Mouse (Mus musculus): ENCODE data around the gene Zbtb11. TPM values are rescaled to one million over a fixed set of nuclear protein-coding genes. Genes with fewer than 3 reads are reported as not detected.
"Not testable (repeated sequence)": the region's sequence is repeated elsewhere in the genome, so short reads cannot be mapped to it uniquely, and the experiment has no call there.

The Zbtb11 gene
- polyA plus RNA-seq, 1 experiment from 2014 or later = 19.9 TPM

DNA sequence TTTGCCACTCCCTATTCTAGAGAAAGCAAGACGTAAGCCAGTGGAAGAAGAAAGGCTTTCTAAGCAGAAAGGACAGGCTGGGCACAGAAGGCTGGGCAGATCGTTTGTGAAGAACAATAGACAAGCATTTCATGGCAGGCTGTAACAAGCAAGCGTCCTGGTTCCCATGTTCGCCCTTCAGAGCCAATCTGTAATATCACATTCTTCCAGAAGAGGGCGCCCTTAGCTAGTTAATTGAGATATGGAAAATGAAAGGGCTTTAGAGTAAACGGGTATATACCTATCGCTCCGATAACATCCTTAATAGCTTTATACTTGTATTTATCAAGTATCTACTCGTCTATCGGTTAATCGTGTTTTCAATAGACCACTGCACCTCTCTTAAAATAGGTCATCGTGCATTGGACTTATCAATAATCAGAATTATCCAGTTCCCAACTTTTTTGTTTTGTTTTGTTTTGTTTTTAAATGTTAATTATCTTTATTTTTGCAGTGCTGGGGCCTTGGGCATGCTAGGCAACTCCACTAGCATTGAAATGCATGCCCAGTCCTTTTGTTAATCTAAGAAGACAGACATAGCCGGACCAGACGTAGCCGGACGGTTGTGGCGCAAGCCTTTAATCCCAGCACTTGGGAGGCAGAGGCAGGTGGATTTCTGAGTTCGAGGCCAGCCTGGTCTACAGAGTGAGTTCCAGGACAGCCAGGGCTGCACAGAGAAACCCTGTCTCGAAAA lies 22.6 kb upstream of the Zbtb11 start:
- H3K27ac ChIP-seq = no peak overlapping the region
- peak overlapping the region; percentile 17; the same call in 1 of the 2 replicates for H3K4me2 ChIP-seq
- H3K9me3 ChIP-seq (replicated peaks) = no peaks in the 10 kb centered on the region
- WGBS = 47% methylated on average over 19 of the region's 19 CpGs
- no peak overlapping the region for H3K4me3 ChIP-seq (replicated peaks)
- peak; percentile 33; the same call in 1 of the 2 replicates for ATAC-seq (replicated peaks; ENCODE audit: low FRiP score)
- no peak overlapping the region for H3K9ac ChIP-seq
- no peaks in the 10 kb centered on the region for H3K36me3 ChIP-seq
- H3K4me1 ChIP-seq = no peaks in the 10 kb centered on the region
- H3K27me3 ChIP-seq = no peaks in the 10 kb centered on the region

DNA sequence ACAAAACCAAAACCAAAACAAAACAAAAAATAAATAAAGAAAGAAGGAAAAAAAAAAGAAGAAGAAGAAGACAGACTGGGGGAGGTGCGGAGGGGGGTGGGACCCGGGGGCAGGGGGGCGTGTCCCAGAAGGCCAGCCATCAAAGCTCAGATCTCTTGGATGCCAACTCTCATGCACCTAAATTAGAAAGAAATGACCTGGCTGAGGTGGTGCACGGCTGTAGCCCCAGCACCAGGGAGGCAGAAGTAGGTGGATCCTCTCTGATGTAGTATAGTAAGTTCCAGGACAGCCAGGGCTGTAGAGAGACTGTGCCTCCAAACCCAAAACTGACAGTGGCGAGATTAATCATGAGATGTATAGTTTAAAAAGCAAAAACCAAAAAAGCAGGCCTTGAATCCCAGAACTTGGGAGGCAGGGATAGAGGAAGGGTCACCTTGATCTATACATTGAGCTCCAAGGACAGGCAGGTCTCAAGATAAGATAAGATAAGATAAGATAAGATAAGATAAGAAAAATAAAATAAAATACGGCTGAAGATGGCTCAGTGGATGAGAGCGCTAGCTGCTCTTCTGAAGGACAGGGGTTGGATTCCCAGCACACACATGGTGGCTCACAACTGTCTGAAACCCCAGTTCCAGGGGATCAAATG lies 21.9 kb upstream of the Zbtb11 start:
- 74% methylated on average over 7 of the region's 7 CpGs for WGBS
- no peak for ATAC-seq (replicated peaks; ENCODE audit: low FRiP score)
- H3K36me3 ChIP-seq = no peaks in the 10 kb centered on the region

DNA sequence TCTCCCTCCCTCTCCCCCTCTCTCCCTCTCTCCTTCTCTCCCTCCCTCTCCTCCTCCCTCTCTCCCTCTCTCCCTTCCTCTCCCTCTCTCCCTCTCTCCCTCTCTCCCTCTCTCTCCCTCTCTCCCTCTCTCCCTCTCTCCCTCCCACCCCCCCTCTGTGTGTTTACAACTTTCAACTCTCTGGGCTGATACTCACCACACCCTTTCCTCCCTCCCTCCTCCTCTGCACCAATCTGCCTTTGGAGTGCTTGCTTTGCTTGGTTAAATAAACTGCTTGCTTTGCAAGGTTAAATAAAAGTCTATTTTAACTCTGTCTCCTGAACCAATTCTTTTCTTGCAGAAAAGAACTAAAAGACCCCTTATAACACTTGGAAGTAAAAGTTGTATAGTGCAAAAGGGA lies 20.9 kb upstream of the Zbtb11 start:
- no peak for ATAC-seq (replicated peaks; ENCODE audit: low FRiP score)
- Histone ChIP-seq H3K4me2 (no peak overlapping the region), H3K9ac (no peak overlapping the region), H3K9me3 (replicated peaks) (no peaks in the 10 kb centered on the region), H3K27ac (no peak overlapping the region), H3K4me3 (replicated peaks) (no peak overlapping the region), H3K36me3 (no peaks in the 10 kb centered on the region), H3K27me3 (no peaks in the 10 kb centered on the region), H3K4me1 (no peaks in the 10 kb centered on the region)

More for the DNA sequence above, 21.9 kb upstream of the Zbtb11 start:
- H3K9ac ChIP-seq = no peak overlapping the region
- H3K27ac ChIP-seq = no peak overlapping the region
- H3K9me3 ChIP-seq (replicated peaks) = no peaks in the 10 kb centered on the region
- no peak overlapping the region; the same call in 1 of the 2 replicates for H3K4me2 ChIP-seq
- no peaks in the 10 kb centered on the region for H3K4me1 ChIP-seq
- H3K4me3 ChIP-seq (replicated peaks) = no peak overlapping the region
- no peaks in the 10 kb centered on the region for H3K27me3 ChIP-seq

DNA sequence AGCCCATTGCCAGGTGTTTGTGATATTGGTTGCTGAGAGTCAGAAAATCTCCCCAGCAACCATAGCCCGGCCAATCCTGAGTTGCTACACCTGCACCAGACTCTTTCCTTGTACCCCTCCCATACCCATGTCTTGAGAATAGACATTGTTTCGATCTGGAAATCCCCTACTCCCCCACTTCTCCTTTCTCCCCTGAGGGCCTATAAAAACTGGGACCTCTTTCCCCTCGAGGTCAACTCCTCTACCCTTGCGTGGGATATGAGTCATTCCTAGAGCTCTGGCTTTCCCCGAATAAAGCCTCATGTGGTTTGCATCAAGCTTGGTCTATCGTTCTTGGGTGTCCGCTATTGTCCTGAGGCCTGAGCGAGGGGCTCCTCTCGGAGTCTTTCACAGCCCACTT lies 19.5 kb upstream of the Zbtb11 start:
- H3K4me3 ChIP-seq (replicated peaks); H3K36me3 ChIP-seq; ATAC-seq (replicated peaks; ENCODE audit: low FRiP score); H3K27me3 ChIP-seq; H3K9me3 ChIP-seq (replicated peaks); H3K9ac ChIP-seq; H3K4me2 ChIP-seq; H3K4me1 ChIP-seq; H3K27ac ChIP-seq: not testable (repeated sequence)
- 92% methylated on average over 9 of the region's 9 CpGs for WGBS

DNA sequence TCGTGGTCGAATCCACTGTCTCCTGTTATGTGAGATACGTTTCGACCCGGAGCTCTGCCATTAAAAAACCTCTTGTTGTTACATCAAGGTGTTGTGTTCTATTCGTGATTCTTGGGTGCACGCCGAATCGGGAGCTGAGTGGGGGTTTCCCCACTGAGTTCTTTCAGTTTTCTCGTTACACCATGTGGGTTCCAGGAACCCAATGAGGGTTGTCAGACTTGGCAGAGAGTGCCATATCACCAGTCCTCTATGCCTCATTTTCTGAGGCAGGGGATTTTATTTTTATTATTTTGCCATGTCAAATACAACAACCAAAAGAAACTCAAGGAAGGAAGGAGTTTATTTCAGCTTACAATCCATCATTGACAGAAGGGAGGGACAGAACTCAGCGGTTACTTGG lies 10.6 kb upstream of the Zbtb11 start:
- H3K27me3 ChIP-seq; H3K9ac ChIP-seq; H3K36me3 ChIP-seq; H3K9me3 ChIP-seq (replicated peaks); ATAC-seq (replicated peaks; ENCODE audit: low FRiP score); H3K4me3 ChIP-seq (replicated peaks); H3K27ac ChIP-seq; H3K4me2 ChIP-seq; H3K4me1 ChIP-seq: not testable (repeated sequence)
- 85% methylated on average over 6 of the region's 11 CpGs for WGBS

DNA sequence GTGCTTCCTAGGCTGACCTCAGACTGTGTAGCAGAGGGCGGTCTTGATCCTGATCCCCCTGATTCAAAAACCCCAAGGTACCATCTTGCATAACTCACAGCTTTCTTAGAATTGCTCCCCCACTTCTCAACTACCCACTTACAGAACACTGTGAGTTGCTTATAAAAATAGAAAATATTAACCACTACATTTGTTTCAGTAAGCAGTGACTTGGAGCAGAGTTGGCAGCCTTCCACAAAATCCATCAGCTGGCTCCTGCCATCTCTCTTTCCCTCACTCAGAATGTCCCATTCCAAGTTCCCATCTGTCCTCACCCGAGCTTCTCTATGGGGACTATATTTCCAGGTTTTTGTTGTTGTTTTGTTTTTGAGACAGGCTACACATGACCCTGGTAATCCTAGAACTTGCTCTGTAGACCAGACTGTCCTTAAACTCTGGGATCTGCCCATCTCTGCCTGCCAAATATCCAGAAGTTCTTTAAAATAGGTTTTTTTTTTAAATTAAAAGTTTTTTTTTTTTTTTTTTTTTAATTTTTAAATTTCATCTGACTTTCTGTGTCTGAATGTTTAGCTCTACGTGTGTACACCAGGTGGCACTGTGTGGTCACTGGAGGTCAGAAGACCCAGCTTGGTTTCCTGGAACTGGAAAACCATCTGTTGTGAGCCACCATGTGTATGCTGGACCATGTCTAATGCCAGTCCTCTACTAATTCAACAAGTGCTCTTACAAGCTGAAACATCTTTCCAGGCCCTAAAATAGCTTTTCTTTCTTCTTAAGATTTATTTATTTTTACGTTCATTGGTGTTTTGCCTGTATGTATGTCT lies 9.3 kb upstream of the Zbtb11 start:
- Histone ChIP-seq H3K9me3 (replicated peaks) (no peaks in the 10 kb centered on the region), H3K4me3 (replicated peaks) (no peak overlapping the region), H3K4me2 (no peak overlapping the region), H3K27me3 (no peaks in the 10 kb centered on the region), H3K4me1 (peaks cover 18% of the 10 kb centered on the region), H3K9ac (no peak overlapping the region), H3K27ac (no peak overlapping the region), H3K36me3 (peaks cover 15% of the 10 kb centered on the region)
- ATAC-seq (replicated peaks; ENCODE audit: low FRiP score) = no peak
- WGBS = 65% methylated on average over 4 of the region's 4 CpGs

DNA sequence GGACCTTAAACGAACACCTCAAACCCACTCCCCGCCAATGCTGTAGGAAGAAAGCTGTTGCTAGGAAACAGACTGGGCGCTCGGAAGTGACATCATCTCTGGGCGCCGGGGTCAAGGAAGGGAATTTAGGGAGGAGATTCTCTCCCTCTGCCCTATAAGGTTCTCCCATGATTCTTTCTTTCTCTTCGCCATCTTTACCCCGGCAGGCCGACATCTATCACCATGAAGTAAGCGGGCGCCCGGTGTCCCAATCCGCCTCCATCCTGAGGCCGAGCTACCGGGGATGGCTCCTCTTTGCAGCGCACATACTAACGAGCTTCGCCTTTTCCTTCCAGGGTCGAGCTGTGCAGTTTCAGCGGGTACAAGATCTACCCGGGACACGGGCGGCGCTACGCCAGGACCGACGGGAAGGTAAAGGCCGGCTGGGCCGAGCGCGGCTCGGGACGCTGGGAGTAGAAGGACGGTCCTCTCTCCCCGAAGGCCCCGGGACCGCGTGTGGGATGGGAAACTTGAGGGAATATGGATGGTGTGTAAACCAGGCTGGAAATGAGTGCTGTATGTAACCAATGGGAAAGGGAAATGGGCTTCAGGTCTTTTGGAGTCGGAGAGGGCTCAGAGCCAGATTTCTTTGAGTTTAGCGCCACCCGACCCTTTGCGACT lies 7.3 kb upstream of the Zbtb11 start, which contains the start of gene Rpl24:
Rpl24 (plus strand) TSS at position 64 of the 660 bp plus-strand sequence.
- peak within 1 kb of the TSS; percentile 78 for H3K9ac ChIP-seq
- H3K27me3 ChIP-seq = no peaks in the 10 kb centered on the region
- no peaks in the 10 kb centered on the region for H3K9me3 ChIP-seq (replicated peaks)
- peaks cover 35% of the 10 kb centered on the region for H3K36me3 ChIP-seq
- ATAC-seq (replicated peaks; ENCODE audit: low FRiP score) = peak; percentile 93
- peak within 1 kb of the TSS; percentile 78 for H3K4me3 ChIP-seq (replicated peaks)
- H3K4me1 ChIP-seq = peaks cover 31% of the 10 kb centered on the region
- H3K4me2 ChIP-seq = peak within 1 kb of the TSS; percentile 83
- under 1% methylated on average over 42 of the region's 42 CpGs for WGBS
- H3K27ac ChIP-seq = peak within 1 kb of the TSS; percentile 89

DNA sequence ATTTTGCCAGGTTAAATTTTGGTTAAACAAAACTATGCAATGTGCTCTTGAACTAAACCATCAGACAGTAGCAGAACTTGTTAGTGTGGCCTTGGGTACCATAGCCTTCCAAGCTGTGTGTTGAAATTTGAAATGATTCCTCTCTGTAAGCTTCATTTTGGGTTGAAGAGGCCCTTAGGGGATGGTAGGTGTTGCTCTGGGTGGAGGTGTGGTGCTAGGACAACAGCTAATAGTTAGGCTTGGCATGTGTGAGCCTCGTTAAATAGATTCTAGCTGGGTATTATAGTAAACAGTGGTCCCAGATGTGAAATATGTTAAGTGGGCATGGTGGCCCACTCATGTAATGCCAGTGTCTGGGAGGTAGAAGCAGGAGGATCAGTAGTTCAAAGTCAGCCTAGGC lies 6.5 kb upstream of the Zbtb11 start:
- ATAC-seq (replicated peaks; ENCODE audit: low FRiP score) = no peak
- no peaks in the 10 kb centered on the region for H3K9me3 ChIP-seq (replicated peaks)
- peaks cover 44% of the 10 kb centered on the region for H3K36me3 ChIP-seq
- peak overlapping the region; percentile 83 for H3K4me2 ChIP-seq
- H3K4me1 ChIP-seq = peaks cover 38% of the 10 kb centered on the region
- no peaks in the 10 kb centered on the region for H3K27me3 ChIP-seq
- peak overlapping the region; percentile 78 for H3K9ac ChIP-seq
- peak overlapping the region; percentile 89; the same call in 1 of the 2 replicates for H3K27ac ChIP-seq
- peak overlapping the region; percentile 78 for H3K4me3 ChIP-seq (replicated peaks)
- whole genome bisulfite sequencing = 25% methylated on average over 1 of the region's 1 CpGs

DNA sequence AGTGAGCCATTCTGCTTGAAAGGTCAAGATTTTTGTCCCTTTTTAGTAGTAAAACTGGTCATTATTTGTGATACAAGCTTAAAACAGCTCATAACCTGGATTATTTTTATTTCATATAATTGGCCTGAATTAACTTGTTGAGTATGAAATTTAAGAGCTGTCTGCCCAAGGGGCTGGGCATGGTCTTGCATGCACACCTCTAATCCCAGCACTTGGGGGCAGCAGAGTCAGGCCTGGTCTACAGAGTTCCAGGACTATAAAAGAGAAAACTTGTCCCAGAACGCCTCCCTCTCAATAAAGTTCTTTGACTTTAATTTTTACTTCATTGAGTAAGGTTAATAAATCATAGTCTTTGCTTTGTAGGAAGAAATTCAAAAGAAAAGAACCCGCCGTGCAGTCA lies 4.5 kb upstream of the Zbtb11 start:
- WGBS = 78% methylated on average over 3 of the region's 3 CpGs

DNA sequence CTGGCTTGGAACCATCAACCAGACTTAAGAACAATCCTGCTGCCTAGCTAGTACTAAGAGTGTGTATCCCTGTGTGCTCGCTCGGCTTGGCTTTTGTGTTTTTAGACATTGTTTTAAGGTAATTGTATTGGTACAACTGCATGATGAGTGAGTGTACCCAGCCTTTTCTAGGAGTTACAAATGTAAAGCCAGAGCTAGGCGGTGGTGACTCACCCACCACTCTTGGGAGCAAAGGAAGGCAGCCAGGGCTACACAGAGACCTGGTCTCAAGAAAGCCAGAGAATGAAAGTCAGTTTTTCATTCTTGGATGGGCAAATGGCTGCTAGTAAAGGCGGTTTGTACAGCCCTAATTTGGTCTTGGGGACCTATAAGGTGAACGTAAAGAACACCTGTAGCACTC lies 3.3 kb upstream of the Zbtb11 start:
- Histone ChIP-seq H3K4me3 (replicated peaks) (no peak overlapping the region), H3K4me1 (peaks cover 52% of the 10 kb centered on the region), H3K27me3 (no peaks in the 10 kb centered on the region), H3K4me2 (no peak overlapping the region), H3K27ac (no peak overlapping the region), H3K9ac (no peak overlapping the region), H3K9me3 (replicated peaks) (no peaks in the 10 kb centered on the region), H3K36me3 (peaks cover 49% of the 10 kb centered on the region)
- 90% methylated on average over 5 of the region's 5 CpGs for WGBS
- ATAC-seq (replicated peaks; ENCODE audit: low FRiP score) = no peak

More for the DNA sequence above, 4.5 kb upstream of the Zbtb11 start:
- Histone ChIP-seq H3K27ac (no peak overlapping the region), H3K4me1 (peaks cover 47% of the 10 kb centered on the region), H3K36me3 (peaks cover 49% of the 10 kb centered on the region), H3K27me3 (no peaks in the 10 kb centered on the region), H3K9ac (no peak overlapping the region), H3K4me3 (replicated peaks) (no peak overlapping the region), H3K4me2 (peak overlapping the region; percentile 4; the same call in 1 of the 2 replicates), H3K9me3 (replicated peaks) (no peaks in the 10 kb centered on the region)
- no peak for ATAC-seq (replicated peaks; ENCODE audit: low FRiP score)

DNA sequence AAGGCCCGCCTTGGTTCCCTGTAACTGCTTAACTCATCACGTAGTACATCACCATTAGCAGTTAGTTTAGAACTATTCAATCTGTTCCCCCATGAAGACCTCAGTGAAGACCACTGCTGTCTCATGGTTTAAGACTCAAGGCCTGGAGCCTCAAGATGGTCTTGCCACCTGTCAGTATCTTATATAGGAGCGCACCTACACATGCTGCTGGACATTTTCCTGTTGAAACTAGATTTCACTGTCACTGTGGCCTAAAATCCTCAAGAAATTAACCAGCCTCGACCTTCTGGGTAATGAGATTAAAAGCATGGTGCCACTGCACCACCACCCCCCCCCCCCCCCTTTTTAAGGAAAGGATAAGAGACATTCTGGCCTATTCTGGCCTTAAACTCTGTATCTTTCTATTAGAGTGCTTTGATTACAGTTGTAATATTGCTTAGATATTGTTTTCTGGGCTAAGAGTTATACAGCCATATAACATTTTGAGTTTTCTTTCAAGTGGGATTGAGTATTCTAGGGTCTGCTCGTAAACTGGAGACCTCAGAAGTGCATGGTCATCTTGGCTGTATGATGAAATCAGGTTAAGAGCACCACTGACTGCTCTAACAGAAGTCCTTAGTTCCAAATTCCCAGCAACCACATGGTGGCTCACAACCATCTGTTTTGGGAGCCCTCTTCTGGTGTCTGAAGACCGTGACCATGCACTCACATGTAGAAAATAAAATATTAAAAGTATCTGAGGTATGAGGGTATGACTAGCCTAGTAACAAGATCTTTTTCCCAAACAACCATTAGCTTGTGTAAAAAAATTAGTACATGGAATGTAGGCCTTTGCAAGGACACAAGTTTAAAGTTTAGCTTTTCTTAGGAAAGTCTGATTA lies 1.7 kb upstream of the Zbtb11 start:
- no peaks in the 10 kb centered on the region for H3K27me3 ChIP-seq
- WGBS = 84% methylated on average over 6 of the region's 6 CpGs
- H3K36me3 ChIP-seq = peaks cover 49% of the 10 kb centered on the region
- H3K4me1 ChIP-seq = peaks cover 54% of the 10 kb centered on the region
- H3K9ac ChIP-seq = no peak overlapping the region
- no peak for ATAC-seq (replicated peaks; ENCODE audit: low FRiP score)
- no peak overlapping the region for H3K4me3 ChIP-seq (replicated peaks)
- H3K9me3 ChIP-seq (replicated peaks) = no peaks in the 10 kb centered on the region
- H3K27ac ChIP-seq = no peak overlapping the region; the same call in 1 of the 2 replicates
- no peak overlapping the region for H3K4me2 ChIP-seq

Measured in kidney, embryonic 15.5 days (tissue).